Mouse (Mus musculus): ENCODE results near the gene Ypel3.
A peak's percentile ranks its signal among the peaks of the same experiment; 100 is the strongest.

DNA sequence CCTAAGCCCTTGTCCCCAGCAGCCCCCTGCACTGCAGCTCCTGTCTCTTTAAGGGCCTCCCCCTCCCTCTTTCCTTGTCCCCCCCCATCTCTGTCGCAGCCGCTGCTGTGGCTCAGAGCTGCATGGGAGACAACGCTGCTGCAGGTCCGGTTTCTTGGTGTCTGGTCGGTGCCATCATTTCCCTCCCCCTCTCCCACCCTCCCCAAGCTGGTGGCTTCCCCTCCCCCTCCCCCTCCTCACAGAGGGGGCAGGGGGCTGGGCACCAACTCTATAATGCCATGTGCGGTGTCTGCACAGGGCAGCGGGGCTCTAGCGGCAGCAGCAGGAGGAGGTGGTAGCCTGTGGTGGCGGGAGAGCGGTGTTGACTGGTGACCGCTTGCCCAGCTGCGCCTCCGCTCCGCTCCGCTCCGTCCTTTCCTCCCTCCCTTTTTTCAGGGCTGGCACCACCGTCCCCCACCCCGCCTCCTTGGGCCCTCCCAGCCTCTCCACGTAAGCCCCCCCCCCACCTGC lies 46.5 kb downstream of the Ypel3 start:
- peak; percentile 48; the same call in 1 of the 2 replicates for TF ChIP-seq POLR2A (IDR thresholded peaks at IDR 0.05; ENCODE audit: borderline replicate concordance, extremely low read depth, insufficient read depth, insufficient read length, poor library complexity, severe bottlenecking)
- no peak for TF ChIP-seq CTCF (IDR thresholded peaks at IDR 0.05; ENCODE audit: borderline replicate concordance, extremely low read depth, insufficient read depth, insufficient read length)

Data from brain, embryonic 14.5 days (tissue).